Mouse (Mus musculus) testis, adult 2 months (tissue): ENCODE measurements around the gene Ppp1r8.

ENCODE experiments used
- CTCF ChIP-seq: fragments of 200-500 bp; IDR thresholded peaks from 2 replicates; pipeline ENCODE4 v1.5.1; 2012; ENCODE audit warnings: low read depth, mild to moderate bottlenecking, inconsistent platforms, low read length, moderate library complexity; ENCODE audit not compliant: control insufficient read depth, insufficient read depth, insufficient replicate concordance
- POLR2A ChIP-seq: fragments of 200-500 bp; IDR thresholded peaks from 2 replicates; pipeline ENCODE4 v1.6.1; 2012; ENCODE audit warnings: low read depth, mild to moderate bottlenecking, inconsistent platforms, low read length, moderate library complexity; ENCODE audit not compliant: control insufficient read depth

GRCm38 (mm10) chr4:132842970-132843704 is at the start of gene Ppp1r8:
- no peak for TF ChIP-seq CTCF
- TF ChIP-seq POLR2A, result peak; percentile 100
